Mouse (Mus musculus): ENCODE measurements around the gene Gm3776. TPM values are rescaled to one million over a fixed set of nuclear protein-coding genes. Genes with fewer than 3 reads are reported as not detected.
"Not testable (repeated sequence)": the region's sequence is repeated elsewhere in the genome, so short reads cannot be mapped to it uniquely, and the experiment has no call there.

The Gm3776 gene
- polyA plus RNA-seq (2012; rRNA removed) = 0.19 TPM in 1 of 2 replicates, not detected in the other

GRCm38 (mm10) chr9:78256914-78257313 lies at the start of gene Gm3776:
Gene Gm3776 (plus strand): TSS chr9:78257129.
- H3K27ac ChIP-seq (ENCODE audit: control insufficient read depth, insufficient read depth, low read length); DNase-seq; H3K27me3 ChIP-seq (ENCODE audit: control insufficient read depth, insufficient read depth, low read length): not testable (repeated sequence)

GRCm38 (mm10) chr9:78208956-78209355 lies 48.0 kb upstream of the Gm3776 start:
- Histone ChIP-seq H3K27ac (ENCODE audit: control insufficient read depth, insufficient read depth, low read length) (no peak overlapping the region), H3K27me3 (ENCODE audit: control insufficient read depth, insufficient read depth, low read length) (no peaks in the 10 kb centered on the region), H3K4me3 (ENCODE audit: control insufficient read depth, insufficient read depth, low read length) (no peak overlapping the region), H3K4me1 (replicated peaks; ENCODE audit: control insufficient read depth, insufficient read depth, low read length) (no peaks in the 10 kb centered on the region), H3K36me3 (ENCODE audit: control insufficient read depth, insufficient read depth, low read length) (no peaks in the 10 kb centered on the region)
- DNase-seq = no peak
- TF ChIP-seq POLR2A (IDR thresholded peaks at IDR 0.05; ENCODE audit: control insufficient read depth, extremely low read depth, insufficient read depth, low read length, poor library complexity) (no peak), CTCF (IDR thresholded peaks at IDR 0.05; ENCODE audit: borderline replicate concordance, control insufficient read depth, extremely low read depth, insufficient read depth, low read length, poor library complexity) (no peak)
- WGBS = 82% methylated on average over 4 of the region's 4 CpGs

More at GRCm38 (mm10) chr9:78256914-78257313, at the start of gene Gm3776:
- H3K4me1 ChIP-seq (replicated peaks; ENCODE audit: control insufficient read depth, insufficient read depth, low read length); H3K4me3 ChIP-seq (ENCODE audit: control insufficient read depth, insufficient read depth, low read length); H3K36me3 ChIP-seq (ENCODE audit: control insufficient read depth, insufficient read depth, low read length): not testable (repeated sequence)
- 77% methylated on average over 2 of the region's 3 CpGs for WGBS

- Histone ChIP-seq H3K27me3 (ENCODE audit: control insufficient read depth, insufficient read depth, low read length) (no peaks in the 10 kb centered on the region), H3K27ac (ENCODE audit: control insufficient read depth, insufficient read depth, low read length) (no peak overlapping the region), H3K36me3 (ENCODE audit: control insufficient read depth, insufficient read depth, low read length) (no peaks in the 10 kb centered on the region), H3K4me1 (replicated peaks; ENCODE audit: control insufficient read depth, insufficient read depth, low read length) (no peaks in the 10 kb centered on the region), H3K4me3 (ENCODE audit: control insufficient read depth, insufficient read depth, low read length) (no peak overlapping the region)
- DNase-seq = no peak
- no peak for TF ChIP-seq POLR2A (IDR thresholded peaks at IDR 0.05; ENCODE audit: control insufficient read depth, extremely low read depth, insufficient read depth, low read length, poor library complexity)
- TF ChIP-seq CTCF (IDR thresholded peaks at IDR 0.05; ENCODE audit: borderline replicate concordance, control insufficient read depth, extremely low read depth, insufficient read depth, low read length, poor library complexity) = no peak
- WGBS = 90% methylated on average over 3 of the region's 3 CpGs
These were observed 46.9 kb upstream of the Gm3776 start for GRCm38 (mm10) chr9:78210079-78210478.

- no peak for TF ChIP-seq POLR2A (IDR thresholded peaks at IDR 0.05; ENCODE audit: control insufficient read depth, extremely low read depth, insufficient read depth, low read length, poor library complexity)
- TF ChIP-seq CTCF (IDR thresholded peaks at IDR 0.05; ENCODE audit: borderline replicate concordance, control insufficient read depth, extremely low read depth, insufficient read depth, low read length, poor library complexity) = no peak
- Histone ChIP-seq H3K36me3 (ENCODE audit: control insufficient read depth, insufficient read depth, low read length) (no peaks in the 10 kb centered on the region), H3K4me1 (replicated peaks; ENCODE audit: control insufficient read depth, insufficient read depth, low read length) (no peaks in the 10 kb centered on the region), H3K27me3 (ENCODE audit: control insufficient read depth, insufficient read depth, low read length) (no peaks in the 10 kb centered on the region), H3K27ac (ENCODE audit: control insufficient read depth, insufficient read depth, low read length) (no peak overlapping the region), H3K4me3 (ENCODE audit: control insufficient read depth, insufficient read depth, low read length) (no peak overlapping the region)
- DNase-seq = no peak
- 100% methylated on average over 2 of the region's 2 CpGs for WGBS
These were observed 46.1 kb upstream of the Gm3776 start for GRCm38 (mm10) chr9:78210821-78211220.

- H3K36me3 ChIP-seq (ENCODE audit: control insufficient read depth, insufficient read depth, low read length) = no peaks in the 10 kb centered on the region
These were observed 45.4 kb upstream of the Gm3776 start for GRCm38 (mm10) chr9:78211521-78211920.

GRCm38 (mm10) chr9:78212341-78213049 lies 44.4 kb upstream of the Gm3776 start:
- Histone ChIP-seq H3K4me1 (replicated peaks; ENCODE audit: control insufficient read depth, insufficient read depth, low read length) (no peaks in the 10 kb centered on the region), H3K27ac (ENCODE audit: control insufficient read depth, insufficient read depth, low read length) (no peak overlapping the region), H3K36me3 (ENCODE audit: control insufficient read depth, insufficient read depth, low read length) (no peaks in the 10 kb centered on the region), H3K4me3 (ENCODE audit: control insufficient read depth, insufficient read depth, low read length) (no peak overlapping the region), H3K27me3 (ENCODE audit: control insufficient read depth, insufficient read depth, low read length) (no peaks in the 10 kb centered on the region)
- WGBS = 76% methylated on average over 7 of the region's 7 CpGs
- DNase-seq = no peak
- TF ChIP-seq CTCF (IDR thresholded peaks at IDR 0.05; ENCODE audit: borderline replicate concordance, control insufficient read depth, extremely low read depth, insufficient read depth, low read length, poor library complexity) = no peak
- TF ChIP-seq POLR2A (IDR thresholded peaks at IDR 0.05; ENCODE audit: control insufficient read depth, extremely low read depth, insufficient read depth, low read length, poor library complexity) = no peak

More at GRCm38 (mm10) chr9:78211521-78211920, 45.4 kb upstream of the Gm3776 start:
- Histone ChIP-seq H3K4me1 (replicated peaks; ENCODE audit: control insufficient read depth, insufficient read depth, low read length) (no peaks in the 10 kb centered on the region), H3K27ac (ENCODE audit: control insufficient read depth, insufficient read depth, low read length) (no peak overlapping the region), H3K27me3 (ENCODE audit: control insufficient read depth, insufficient read depth, low read length) (no peaks in the 10 kb centered on the region), H3K4me3 (ENCODE audit: control insufficient read depth, insufficient read depth, low read length) (no peak overlapping the region)
- no peak for TF ChIP-seq POLR2A (IDR thresholded peaks at IDR 0.05; ENCODE audit: control insufficient read depth, extremely low read depth, insufficient read depth, low read length, poor library complexity)
- no peak for TF ChIP-seq CTCF (IDR thresholded peaks at IDR 0.05; ENCODE audit: borderline replicate concordance, control insufficient read depth, extremely low read depth, insufficient read depth, low read length, poor library complexity)
- DNase-seq = no peak
- 100% methylated on average over 3 of the region's 3 CpGs for WGBS

GRCm38 (mm10) chr9:78217074-78217473 lies 39.9 kb upstream of the Gm3776 start:
- 84% methylated on average over 4 of the region's 4 CpGs for WGBS
- H3K4me1 ChIP-seq (replicated peaks; ENCODE audit: control insufficient read depth, insufficient read depth, low read length) = no peaks in the 10 kb centered on the region
- DNase-seq = no peak
- H3K36me3 ChIP-seq (ENCODE audit: control insufficient read depth, insufficient read depth, low read length) = no peaks in the 10 kb centered on the region
- TF ChIP-seq CTCF (IDR thresholded peaks at IDR 0.05; ENCODE audit: borderline replicate concordance, control insufficient read depth, extremely low read depth, insufficient read depth, low read length, poor library complexity) = no peak
- no peak for TF ChIP-seq POLR2A (IDR thresholded peaks at IDR 0.05; ENCODE audit: control insufficient read depth, extremely low read depth, insufficient read depth, low read length, poor library complexity)
- H3K27ac ChIP-seq (ENCODE audit: control insufficient read depth, insufficient read depth, low read length) = no peak overlapping the region
- no peak overlapping the region for H3K4me3 ChIP-seq (ENCODE audit: control insufficient read depth, insufficient read depth, low read length)
- H3K27me3 ChIP-seq (ENCODE audit: control insufficient read depth, insufficient read depth, low read length) = no peaks in the 10 kb centered on the region

Measured in thymus, adult 2 months (tissue).